24 mouse cellular contexts compared by ENCODE assay signal in the genomic region with DNA sequence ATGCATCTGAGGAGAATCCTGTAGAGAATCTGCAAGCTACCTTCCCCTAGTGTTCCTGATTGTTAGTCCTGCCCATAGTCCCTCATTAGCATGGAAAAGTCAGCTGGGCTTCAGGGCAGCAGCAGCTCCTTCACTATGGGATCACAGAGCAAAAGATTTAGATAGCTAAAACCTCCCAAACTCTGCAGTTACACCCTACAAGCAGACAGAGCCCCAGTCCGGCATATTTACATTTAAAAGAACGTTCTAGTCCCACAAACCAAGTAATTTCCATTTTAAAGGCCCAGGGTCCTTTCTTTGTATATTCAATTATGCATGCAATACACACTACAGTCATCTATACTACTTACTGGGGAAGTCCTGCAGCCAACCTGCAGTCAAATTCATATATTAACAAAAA. TPM values are rescaled to one million over a fixed set of nuclear protein-coding genes. Genes with fewer than 3 reads are reported as not detected.
"Had no signal": no experiment of that assay in that cellular context is flagged by ENCODE, and none has a peak within 500 bp of the region (broad histone marks: within the 10 kb centered on the region; RNA-seq: fewer than 3 reads in every experiment).

No protein-coding gene starts in this region.

RNA-seq across cellular contexts. Expression of a gene that starts 24.2 kb away (rescaled TPM):
- polyA plus RNA-seq: erythroblast, embryonic 14.5 days had no signal

RNA-seq across cellular contexts. Expression of a gene that starts 36.4 kb away (rescaled TPM):
- total RNA-seq: forebrain, postnatal 0 days; granulocyte monocyte progenitor cell, adult 5-6 weeks had no signal
- polyA plus RNA-seq: cortical plate, adult 2 months; embryonic facial prominence, embryonic 10.5 days; embryonic facial prominence, embryonic 11.5 days; embryonic facial prominence, embryonic 12.5 days; embryonic facial prominence, embryonic 13.5 days; embryonic facial prominence, embryonic 14.5 days; embryonic facial prominence, embryonic 15.5 days; erythroblast, embryonic 14.5 days; forebrain, embryonic 10.5 days; forebrain, embryonic 11.5 days; forebrain, embryonic 12.5 days; forebrain, embryonic 13.5 days; forebrain, embryonic 14.5 days; forebrain, embryonic 15.5 days; forebrain, embryonic 16.5 days; forebrain, postnatal 0 days; frontal cortex, adult 2 months; gonadal fat pad, adult 2 months; heart, adult 2 months; heart, embryonic 10.5 days; heart, embryonic 11.5 days; heart, embryonic 12.5 days; heart, embryonic 13.5 days had no signal
